Mouse (Mus musculus): ENCODE data around the gene Olfr747. TPM values are rescaled to one million over a fixed set of nuclear protein-coding genes. Genes with fewer than 3 reads are reported as not detected.
"Not testable (repeated sequence)": the region's sequence is repeated elsewhere in the genome, so short reads cannot be mapped to it uniquely, and the experiment has no call there.

Olfr747 gene
- not detected for total RNA-seq (2022)

GRCm38 (mm10) chr14:50693106-50693505, at the start of gene Olfr747:
TSS of gene Olfr747 (minus strand) at chr14:50693206.
- no peak for DNase-seq

- no peak for DNase-seq
Observed at GRCm38 (mm10) chr14:50741584-50741983, 48.6 kb upstream of the Olfr747 start.

GRCm38 (mm10) chr14:50740334-50740733, 47.3 kb upstream of the Olfr747 start:
- no peak for DNase-seq

GRCm38 (mm10) chr14:50722371-50722770, 29.4 kb upstream of the Olfr747 start:
- DNase-seq: peak; percentile 45

GRCm38 (mm10) chr14:50719875-50720274, 26.9 kb upstream of the Olfr747 start:
- DNase-seq: not testable (repeated sequence)

GRCm38 (mm10) chr14:50707073-50707472, 14.1 kb upstream of the Olfr747 start, which contains the start of gene Olfr748:
TSS of gene Olfr748 (plus strand) at chr14:50707373.
- DNase-seq: no peak

- no peak for DNase-seq
Observed at GRCm38 (mm10) chr14:50646783-50647182, 46.2 kb downstream of the Olfr747 start, which contains the start of gene Olfr746. TSS of gene Olfr746 (plus strand) at chr14:50647083.

- no peak for DNase-seq
Observed at GRCm38 (mm10) chr14:50639088-50639487, 53.9 kb downstream of the Olfr747 start, which contains the start of gene Olfr745. TSS of gene Olfr745 (plus strand) at chr14:50639388.

Other genes with a start within 250 kb of the Olfr747 start
- gene Olfr740, start 247.7 kb downstream of the Olfr747 start, total RNA-seq (2022): not detected
- not detected for gene Olfr741, start 220.5 kb downstream of the Olfr747 start, total RNA-seq (2022)
- not detected for gene Olfr742, start 189.6 kb downstream of the Olfr747 start, total RNA-seq (2022)
- not detected for gene Olfr743, start 171.4 kb downstream of the Olfr747 start, total RNA-seq (2022)
- gene Olfr744, start 78.3 kb downstream of the Olfr747 start, total RNA-seq (2022): not detected
- gene Olfr745, start 53.8 kb downstream of the Olfr747 start, total RNA-seq (2022): not detected
- gene Olfr746, start 46.1 kb downstream of the Olfr747 start, total RNA-seq (2022): not detected
- not detected for gene Olfr748, start 14.2 kb upstream of the Olfr747 start, total RNA-seq (2022)
- gene Olfr749, start 51.9 kb upstream of the Olfr747 start, total RNA-seq (2022): not detected
- 10 to 100 TPM; 40.9 to 57.7 (median 53.5) TPM for gene Ttc5, start 92.3 kb upstream of the Olfr747 start, total RNA-seq (2022)
- 1 to 10 TPM in 1 of 4 experiments, under 1 TPM in 1, not detected in 2; 0.58 to 1.8 TPM for gene Ccnb1ip1, start 114.5 kb upstream of the Olfr747 start, total RNA-seq (2022)
- gene Parp2, start 114.6 kb upstream of the Olfr747 start, total RNA-seq (2022): 10 to 100 TPM; 24.2 to 40.7 (median 31.3) TPM
- 10 to 100 TPM; 25.5 to 33.6 (median 25.9) TPM for gene Tep1, start 177.4 kb upstream of the Olfr747 start, total RNA-seq (2022)
- gene Klhl33, start 204.3 kb upstream of the Olfr747 start, total RNA-seq (2022): 1 to 10 TPM; 1.0 to 3.4 (median 1.8) TPM
- 10 to 100 TPM; 44.8 to 55.6 (median 51.3) TPM for gene Osgep, start 231.7 kb upstream of the Olfr747 start, total RNA-seq (2022)
- 10 to 100 TPM; 73.6 to 85.2 (median 74.1) TPM for gene Apex1, start 231.8 kb upstream of the Olfr747 start, total RNA-seq (2022)
- 10 to 100 TPM; 62.3 to 74.8 (median 68.0) TPM for gene Pip4p1, start 237.7 kb upstream of the Olfr747 start, total RNA-seq (2022)
- gene Pnp, start 237.9 kb upstream of the Olfr747 start, total RNA-seq (2022): 10 to 100 TPM; 26.5 to 35.8 (median 31.3) TPM